In the genomic region with DNA sequence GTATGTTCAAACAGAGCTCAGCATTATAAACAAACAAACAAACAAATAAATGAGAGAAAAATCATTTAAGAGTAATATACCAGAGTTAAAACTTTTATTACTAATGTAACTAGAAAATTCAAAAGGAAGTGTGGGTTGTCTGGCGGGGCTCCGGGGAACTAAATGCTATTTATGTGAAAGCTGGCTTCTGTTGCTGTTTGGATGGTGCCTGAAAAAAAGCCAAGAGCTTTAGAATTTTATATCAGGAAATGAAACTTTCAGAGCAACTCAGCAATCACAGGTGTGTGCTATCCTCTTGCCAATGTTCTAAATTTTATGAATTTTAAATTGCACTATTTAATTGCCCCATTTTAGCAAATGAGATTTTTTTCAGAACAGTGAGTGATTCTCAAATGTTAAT, we compare ENCODE assay signal across 22 mouse cellular contexts.
A peak's percentile ranks its signal among the peaks of the same experiment; 100 is the strongest.
DNase-seq lines count a peak whose midpoint lies in the region.
"Had no signal": no experiment of that assay in that cellular context is flagged by ENCODE, and none has a peak within 500 bp of the region (broad histone marks: within the 10 kb centered on the region; RNA-seq: fewer than 3 reads in every experiment).

No protein-coding gene starts in this region.

- intact Hi-C loops in left cerebral cortex, postnatal 14 days (cut with DNase I) = no loop called here

- no peak overlapping the region for H3K4me3 ChIP-seq in forebrain, embryonic 10.5 days
- H3K4me3 ChIP-seq: embryonic facial prominence, embryonic 13.5 days; heart, embryonic 10.5 days; heart, embryonic 15.5 days; limb, embryonic 15.5 days had no signal

- H3K27ac ChIP-seq in forebrain, embryonic 10.5 days = no peak overlapping the region
- H3K27ac ChIP-seq: embryonic facial prominence, embryonic 13.5 days; heart, embryonic 10.5 days; heart, embryonic 15.5 days; limb, embryonic 15.5 days; liver, embryonic 14.5 days had no signal

- H3K4me1 ChIP-seq in forebrain, embryonic 10.5 days = no peaks in the 10 kb centered on the region
- H3K4me1 ChIP-seq: embryonic facial prominence, embryonic 13.5 days; heart, embryonic 10.5 days; heart, embryonic 15.5 days; limb, embryonic 15.5 days had no signal

- WGBS in forebrain, embryonic 10.5 days = 98% methylated on average over 2 of the region's 2 CpGs

- peak; percentile 3 to 33 for DNase-seq in left cerebral cortex, postnatal 14 days (ENCODE audit: low spot score in 2 of 2)
- no peak for DNase-seq in left cerebral cortex, adult 11 months (ENCODE audit: low spot score)
- DNase-seq in brain, adult 2 months (ENCODE audit: low read depth, low spot score) = peak; percentile 53
- peak; percentile 7 to 29 for DNase-seq in layer of hippocampus, adult 8-10 months (ENCODE audit: low spot score in 2 of 2)
- peak; percentile 46 to 48 for DNase-seq in right cerebral cortex, postnatal 10 days (ENCODE audit: low spot score in 2 of 2)
- no peak for DNase-seq in gastrocnemius, postnatal 4 days (ENCODE audit: low spot score in 2 of 2)
- DNase-seq in forebrain, embryonic 10.5 days (ENCODE audit: extremely low spot score, low spot score) = no peak
- DNase-seq: adrenal gland, postnatal 14 days; cerebellum, adult 11-12 months; cerebellum, adult 9-11 months; gastrocnemius, postnatal 10 days; heart, adult 11 months; kidney, adult 18-20 months; kidney, postnatal 4 days; lung, adult 2 months; lung, postnatal 10 days; midbrain, embryonic 14.5 days had no signal

- no peaks in the 10 kb centered on the region for H3K27me3 ChIP-seq in forebrain, embryonic 10.5 days (ENCODE audit: poor library complexity, severe bottlenecking)
- H3K27me3 ChIP-seq: embryonic facial prominence, embryonic 13.5 days; heart, embryonic 15.5 days; limb, embryonic 15.5 days had no signal

- H3K36me3 ChIP-seq in forebrain, embryonic 10.5 days (replicated peaks) = no peaks in the 10 kb centered on the region
- H3K36me3 ChIP-seq: embryonic facial prominence, embryonic 13.5 days; heart, embryonic 10.5 days; heart, embryonic 15.5 days; limb, embryonic 15.5 days had no signal

- H3K9me3 ChIP-seq in forebrain, embryonic 10.5 days = no peaks in the 10 kb centered on the region
- H3K9me3 ChIP-seq: embryonic facial prominence, embryonic 13.5 days; heart, embryonic 10.5 days; heart, embryonic 15.5 days; limb, embryonic 15.5 days had no signal

Comparison
In these comparisons a context has a peak if more than half of its experiments do, and no peak if none do; other contexts are left out.
1. DNase-seq: peak in left cerebral cortex, postnatal 14 days (2 of 2), brain, adult 2 months (single experiment), layer of hippocampus, adult 8-10 months (2 of 2) and right cerebral cortex, postnatal 10 days (2 of 2); none in left cerebral cortex, adult 11 months (single experiment), gastrocnemius, postnatal 4 days (0 of 2) and forebrain, embryonic 10.5 days (single experiment).